Mouse (Mus musculus) neural tube, embryonic 11.5 days (tissue): ENCODE data around the gene Gm4131. TPM values are rescaled to one million over a fixed set of nuclear protein-coding genes. Genes with fewer than 3 reads are reported as not detected.

Experiments
- ATAC-seq: fragments of 200-750 bp; cut with Nextera tagmentation; 2 replicates; pipeline ENCODE4 v1.8.0; 2017; ENCODE audit warnings: moderate number of reproducible peaks, mild to moderate bottlenecking, moderate TSS enrichment, moderate library complexity; ENCODE audit not compliant: insufficient read depth, low FRiP score, low TSS enrichment
- DNase-seq: peaks from one replicate; pipeline ENCODE4 v3.0.0-alpha.2; 2015; ENCODE audit warnings: low spot score
- H3K27ac ChIP-seq: fragments of 300-500 bp; sonication (generic); 2 replicates; pipeline ENCODE4 v1.5.1; 2014; ENCODE audit warnings: low read depth, mild to moderate bottlenecking, low read length
- H3K27me3 ChIP-seq: fragments of 300-500 bp; sonication (generic); 2 replicates; pipeline ENCODE4 v1.6.1; 2014; ENCODE audit warnings: mild to moderate bottlenecking, low read length, mixed read lengths; ENCODE audit not compliant: control insufficient read depth, insufficient read depth
- H3K36me3 ChIP-seq: fragments of 300-500 bp; sonication (generic); 2 replicates; pipeline ENCODE4 v1.6.1; 2014; ENCODE audit warnings: mild to moderate bottlenecking, low read length, moderate library complexity, mixed read lengths; ENCODE audit not compliant: control insufficient read depth, insufficient read depth
- H3K4me1 ChIP-seq: fragments of 300-500 bp; sonication (generic); 2 replicates; pipeline ENCODE4 v1.6.1; 2014; ENCODE audit warnings: low read length, mixed read lengths; ENCODE audit not compliant: control insufficient read depth, insufficient read depth
- H3K4me2 ChIP-seq: fragments of 300-500 bp; sonication (generic); 2 replicates; pipeline ENCODE4 v1.6.1; 2014; ENCODE audit warnings: low read depth, mild to moderate bottlenecking, moderate library complexity
- H3K4me3 ChIP-seq: fragments of 300-500 bp; sonication (generic); 2 replicates; pipeline ENCODE4 v1.5.1; 2014; ENCODE audit warnings: low read depth, low read length
- H3K9ac ChIP-seq: fragments of 300-500 bp; sonication (generic); 2 replicates; pipeline ENCODE4 v1.6.1; 2014; ENCODE audit warnings: mild to moderate bottlenecking, low read length
- H3K9me3 ChIP-seq: fragments of 300-500 bp; sonication (generic); 2 replicates; pipeline ENCODE4 v1.6.1; 2016; ENCODE audit warnings: low read length; ENCODE audit not compliant: control insufficient read depth
- WGBS: fragments of 180-500 bp; shearing (Covaris S2); extraction: QIAGEN DNeasy Blood & Tissue Kit; methylation state at CpG from one replicate; pipeline ENCODE4 v1.1.7; 2014; 5-methylcytosine and 5-hydroxymethylcytosine counted together
- polyA plus RNA-seq: library from polyadenylated mRNA; unstranded; fragments of >200 nt; fragmentation: Nextera tagmentation; extraction: Ambion mirVana; gene quantifications from 2 replicates; pipeline ENCODE4 v1.2.1, GENCODE M21; 2014

Gene Gm4131
- polyA plus RNA-seq, 1 experiment from 2014 or later: not detected

DNA sequence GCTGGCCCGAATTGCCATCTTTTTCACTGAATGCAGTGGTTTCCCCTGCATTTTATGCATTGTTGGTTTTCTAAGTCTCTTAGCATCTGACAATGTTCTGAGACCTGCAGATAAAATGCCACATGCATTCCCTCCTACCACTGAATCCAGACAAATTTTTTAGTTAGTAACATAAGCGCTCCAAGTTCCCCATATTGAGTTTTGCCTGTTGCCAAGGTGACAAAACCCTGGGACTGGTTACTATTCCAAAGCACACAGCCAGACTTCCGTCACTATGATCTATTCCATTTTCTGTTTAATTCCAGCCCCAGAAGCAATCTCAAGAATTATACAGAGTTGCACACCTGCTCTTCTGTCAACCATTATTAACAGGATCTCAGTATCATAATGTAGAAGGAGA lies 26.9 kb downstream of the Gm4131 start:
- H3K27me3 ChIP-seq: no peaks in the 10 kb centered on the region

DNA sequence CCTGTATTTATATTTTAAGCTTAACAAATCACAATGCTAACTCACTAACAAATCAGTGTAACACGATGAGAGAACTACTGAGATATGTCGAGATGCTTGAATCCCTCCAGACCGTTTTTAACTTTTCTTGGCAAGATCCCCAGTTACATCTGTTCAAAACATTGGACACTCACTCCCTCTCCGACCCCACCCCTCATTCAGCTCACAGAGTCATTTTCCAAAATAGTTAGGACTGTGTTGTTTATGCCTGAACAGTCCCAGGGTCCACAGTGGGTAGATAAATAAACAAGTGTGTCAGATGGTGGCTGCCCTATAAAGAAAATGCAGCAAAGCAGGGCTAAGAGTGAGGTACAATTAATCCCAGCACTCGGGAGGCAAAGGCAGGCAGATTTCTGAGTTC lies 29.7 kb downstream of the Gm4131 start:
- DNase-seq: no peak
- H3K4me2 ChIP-seq: no peak overlapping the region
- no peaks in the 10 kb centered on the region for H3K4me1 ChIP-seq
- H3K36me3 ChIP-seq: no peaks in the 10 kb centered on the region
- H3K9ac ChIP-seq: no peak overlapping the region
- 76% methylated on average over 5 of the region's 5 CpGs for whole genome bisulfite sequencing
- no peaks in the 10 kb centered on the region for H3K27me3 ChIP-seq
- ATAC-seq: no peak
- H3K27ac ChIP-seq: no peak overlapping the region
- H3K4me3 ChIP-seq: no peak overlapping the region
- no peaks in the 10 kb centered on the region for H3K9me3 ChIP-seq

More for the DNA sequence above, 26.9 kb downstream of the Gm4131 start:
- ATAC-seq: no peak
- H3K9ac ChIP-seq: no peak overlapping the region
- no peak overlapping the region for H3K27ac ChIP-seq
- DNase-seq: no peak
- no peaks in the 10 kb centered on the region for H3K9me3 ChIP-seq
- H3K4me1 ChIP-seq: no peaks in the 10 kb centered on the region
- WGBS: 92% methylated on average over 3 of the region's 3 CpGs
- H3K4me3 ChIP-seq: no peak overlapping the region
- no peak overlapping the region for H3K4me2 ChIP-seq
- H3K36me3 ChIP-seq: no peaks in the 10 kb centered on the region

DNA sequence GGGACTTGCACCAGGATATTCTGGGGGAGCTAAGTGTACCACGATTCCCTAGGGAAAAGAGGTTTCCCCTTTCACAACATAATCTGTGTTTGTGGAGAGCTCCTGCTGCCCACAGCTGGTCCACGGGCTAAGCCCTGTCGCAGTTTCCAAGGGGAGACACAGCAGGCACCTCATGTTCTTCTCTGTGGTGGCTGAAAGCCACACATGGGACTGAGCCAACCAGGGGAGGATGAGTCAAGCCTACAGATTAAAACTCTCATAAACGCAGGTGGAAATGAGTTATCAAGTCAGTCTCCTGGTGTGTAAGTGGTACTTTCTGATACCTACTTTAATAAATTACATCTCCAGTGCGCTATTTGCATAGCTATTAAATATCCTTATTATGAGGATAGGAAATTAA lies 30.6 kb downstream of the Gm4131 start:
- WGBS: 65% methylated on average over 5 of the region's 5 CpGs

DNA sequence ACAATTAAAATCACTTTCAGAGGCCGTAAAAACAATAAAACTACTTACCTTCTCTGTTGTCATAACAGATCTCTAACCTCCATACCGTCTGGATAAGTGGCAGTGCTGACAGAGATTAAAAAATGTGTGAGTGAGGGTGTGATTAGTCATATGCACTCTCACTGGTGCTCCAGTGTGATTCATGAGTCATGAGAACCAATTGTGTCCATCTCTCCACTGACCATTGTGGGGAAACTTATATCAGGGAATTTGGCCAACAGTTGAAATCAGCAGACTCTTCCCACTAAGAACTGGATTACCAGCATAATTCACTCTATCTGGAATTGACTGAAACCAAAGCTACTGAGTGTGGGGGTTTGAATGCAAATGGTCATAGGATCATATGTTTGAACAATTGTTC lies 35.8 kb downstream of the Gm4131 start:
- H3K36me3 ChIP-seq: no peaks in the 10 kb centered on the region
- H3K27ac ChIP-seq: no peak overlapping the region
- no peaks in the 10 kb centered on the region for H3K9me3 ChIP-seq
- ATAC-seq (no peak), DNase-seq (no peak)
- no peak overlapping the region for H3K4me2 ChIP-seq
- no peak overlapping the region for H3K9ac ChIP-seq
- H3K4me3 ChIP-seq: no peak overlapping the region
- 75% methylated on average over 2 of the region's 2 CpGs for WGBS
- H3K4me1 ChIP-seq: no peaks in the 10 kb centered on the region
- no peaks in the 10 kb centered on the region for H3K27me3 ChIP-seq

More for the DNA sequence above, 30.6 kb downstream of the Gm4131 start:
- Histone ChIP-seq H3K4me1 (no peaks in the 10 kb centered on the region), H3K9ac (no peak overlapping the region), H3K27ac (no peak overlapping the region), H3K4me2 (no peak overlapping the region), H3K36me3 (no peaks in the 10 kb centered on the region), H3K9me3 (no peaks in the 10 kb centered on the region), H3K4me3 (no peak overlapping the region), H3K27me3 (no peaks in the 10 kb centered on the region)
- DNase-seq (no peak), ATAC-seq (no peak)

DNA sequence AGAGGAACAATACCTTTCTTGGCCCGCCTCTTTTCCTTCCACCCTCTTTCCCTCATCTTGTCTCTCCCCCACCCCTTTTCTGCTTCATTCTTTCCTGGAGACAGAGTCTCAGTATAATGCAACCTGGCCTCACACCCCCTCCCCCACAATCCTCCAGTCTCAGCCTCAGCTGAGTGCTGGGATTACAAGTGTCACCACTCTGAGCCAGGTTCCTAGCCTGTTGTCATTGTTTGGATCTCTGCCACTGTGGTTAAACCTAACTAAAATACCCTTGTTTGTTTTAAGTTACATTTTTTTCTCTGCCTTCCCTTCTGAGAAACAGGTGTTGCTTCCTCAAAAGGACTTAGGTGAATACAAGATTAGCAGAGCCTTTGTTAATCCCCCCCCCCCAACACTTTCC lies 53.9 kb downstream of the Gm4131 start:
- no peaks in the 10 kb centered on the region for H3K27me3 ChIP-seq
- no peak overlapping the region for H3K27ac ChIP-seq
- no peak for DNase-seq
- H3K9me3 ChIP-seq: no peaks in the 10 kb centered on the region
- ATAC-seq: no peak
- no peaks in the 10 kb centered on the region for H3K36me3 ChIP-seq
- H3K4me1 ChIP-seq: no peaks in the 10 kb centered on the region
- WGBS: 79% methylated on average over 1 of the region's 1 CpGs
- H3K4me2 ChIP-seq: no peak overlapping the region
- H3K9ac ChIP-seq: no peak overlapping the region
- no peak overlapping the region for H3K4me3 ChIP-seq

DNA sequence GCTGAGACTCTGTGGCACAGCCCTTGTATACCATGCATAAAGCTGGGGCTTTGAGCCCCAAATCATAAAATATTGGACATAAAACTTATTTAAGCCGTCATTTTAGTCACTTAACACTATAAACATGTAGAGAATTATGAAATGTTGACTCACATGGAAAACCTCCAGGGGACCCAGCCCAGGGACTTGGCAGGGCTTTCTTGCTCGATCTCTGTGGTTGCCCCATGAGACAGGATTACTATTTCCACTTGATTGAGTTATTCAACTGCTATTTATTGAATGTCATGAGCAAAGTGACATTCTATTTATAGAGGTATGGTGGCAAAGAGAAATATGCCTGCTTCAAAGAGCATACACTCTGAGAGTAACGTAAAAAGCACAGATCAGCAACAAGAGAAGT lies 57.4 kb downstream of the Gm4131 start:
- no peak overlapping the region for H3K4me2 ChIP-seq
- H3K27ac ChIP-seq: no peak overlapping the region
- H3K9ac ChIP-seq: no peak overlapping the region
- no peaks in the 10 kb centered on the region for H3K9me3 ChIP-seq
- no peaks in the 10 kb centered on the region for H3K27me3 ChIP-seq
- WGBS: 78% methylated on average over 3 of the region's 3 CpGs
- ATAC-seq: no peak
- no peak overlapping the region for H3K4me3 ChIP-seq
- DNase-seq: no peak
- no peaks in the 10 kb centered on the region for H3K36me3 ChIP-seq
- no peaks in the 10 kb centered on the region for H3K4me1 ChIP-seq

DNA sequence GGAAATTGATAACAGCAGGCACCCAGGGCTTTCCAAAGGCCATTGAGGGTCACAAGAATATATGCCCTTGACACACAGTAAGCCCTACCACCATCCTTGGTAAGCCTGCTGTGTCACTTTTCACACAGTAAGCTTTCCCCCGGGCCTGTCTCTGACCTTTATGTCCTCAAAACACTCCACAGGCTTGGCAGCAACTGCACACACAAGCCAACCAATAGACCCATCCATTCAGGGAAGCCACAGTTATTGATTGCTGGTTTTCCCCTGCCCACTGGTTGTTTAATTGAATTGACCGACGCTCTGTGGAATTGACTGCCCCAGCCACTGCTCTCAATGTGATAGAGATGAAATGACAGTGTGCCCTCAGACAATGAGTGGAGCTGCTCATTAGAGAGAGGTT lies 60.5 kb downstream of the Gm4131 start:
- H3K9ac ChIP-seq: no peak overlapping the region
- H3K4me2 ChIP-seq: no peak overlapping the region
- DNase-seq (no peak), ATAC-seq (no peak)
- H3K4me1 ChIP-seq: no peaks in the 10 kb centered on the region
- H3K27me3 ChIP-seq: no peaks in the 10 kb centered on the region
- no peak overlapping the region for H3K4me3 ChIP-seq
- no peaks in the 10 kb centered on the region for H3K36me3 ChIP-seq
- WGBS: 84% methylated on average over 3 of the region's 3 CpGs
- no peak overlapping the region for H3K27ac ChIP-seq
- H3K9me3 ChIP-seq: no peaks in the 10 kb centered on the region

DNA sequence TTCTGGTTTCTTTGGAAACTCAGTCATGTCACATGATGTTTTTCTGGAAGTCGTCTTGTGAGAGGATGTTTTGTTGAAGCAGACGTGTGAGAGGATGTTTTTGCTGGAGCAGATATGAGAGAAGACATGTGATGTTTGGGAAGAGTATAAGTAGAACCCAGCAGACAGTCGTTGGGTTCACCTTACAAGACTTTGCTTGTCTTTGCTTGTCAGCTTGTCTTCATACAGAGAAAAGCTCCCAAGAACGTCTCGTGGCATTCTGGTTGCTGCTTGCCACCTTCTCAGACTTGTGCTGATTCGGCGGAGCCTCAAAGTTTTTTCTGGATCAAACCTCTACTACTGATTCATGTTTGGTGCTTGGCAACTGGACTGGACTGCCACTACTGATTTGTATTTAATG lies 69.3 kb downstream of the Gm4131 start:
- Histone ChIP-seq H3K27ac (no peak overlapping the region), H3K36me3 (no peaks in the 10 kb centered on the region), H3K9me3 (no peaks in the 10 kb centered on the region), H3K4me3 (no peak overlapping the region), H3K27me3 (no peaks in the 10 kb centered on the region), H3K4me1 (no peaks in the 10 kb centered on the region), H3K4me2 (no peak overlapping the region), H3K9ac (no peak overlapping the region)
- WGBS: 86% methylated on average over 7 of the region's 7 CpGs
- DNase-seq (no peak), ATAC-seq (no peak)

DNA sequence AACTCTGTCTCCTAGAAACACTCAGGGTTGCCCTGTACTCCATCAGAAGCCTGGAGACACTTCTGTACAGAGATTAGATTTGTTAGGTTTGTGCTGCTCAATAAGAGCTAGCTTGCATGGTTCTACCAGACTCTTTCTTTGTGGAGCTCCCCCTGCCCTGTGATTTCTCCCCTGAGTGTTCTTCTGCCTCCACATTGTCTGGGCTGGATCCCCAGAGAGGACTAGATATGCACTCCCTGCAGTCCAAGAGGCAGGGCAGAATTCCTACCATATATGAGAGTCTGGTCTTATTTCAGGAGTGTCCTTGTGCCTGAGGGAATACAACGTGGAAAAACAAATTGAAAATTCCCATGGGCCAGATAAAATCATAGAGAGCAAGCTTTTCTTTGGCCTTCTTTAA lies 70.2 kb downstream of the Gm4131 start:
- no peak overlapping the region for H3K4me3 ChIP-seq
- H3K9ac ChIP-seq: no peak overlapping the region
- no peaks in the 10 kb centered on the region for H3K36me3 ChIP-seq
- H3K27me3 ChIP-seq: no peaks in the 10 kb centered on the region
- DNase-seq: no peak
- no peak overlapping the region for H3K4me2 ChIP-seq
- no peak overlapping the region for H3K27ac ChIP-seq
- H3K9me3 ChIP-seq: no peaks in the 10 kb centered on the region
- no peaks in the 10 kb centered on the region for H3K4me1 ChIP-seq
- ATAC-seq: no peak
- WGBS: 57% methylated on average over 1 of the region's 1 CpGs
